Mouse (Mus musculus): ENCODE data around the gene Babam2. TPM values are rescaled to one million over a fixed set of nuclear protein-coding genes. Genes with fewer than 3 reads are reported as not detected.

Babam2 gene
- polyA plus RNA-seq, 1 experiment: 38.7 TPM

DNA sequence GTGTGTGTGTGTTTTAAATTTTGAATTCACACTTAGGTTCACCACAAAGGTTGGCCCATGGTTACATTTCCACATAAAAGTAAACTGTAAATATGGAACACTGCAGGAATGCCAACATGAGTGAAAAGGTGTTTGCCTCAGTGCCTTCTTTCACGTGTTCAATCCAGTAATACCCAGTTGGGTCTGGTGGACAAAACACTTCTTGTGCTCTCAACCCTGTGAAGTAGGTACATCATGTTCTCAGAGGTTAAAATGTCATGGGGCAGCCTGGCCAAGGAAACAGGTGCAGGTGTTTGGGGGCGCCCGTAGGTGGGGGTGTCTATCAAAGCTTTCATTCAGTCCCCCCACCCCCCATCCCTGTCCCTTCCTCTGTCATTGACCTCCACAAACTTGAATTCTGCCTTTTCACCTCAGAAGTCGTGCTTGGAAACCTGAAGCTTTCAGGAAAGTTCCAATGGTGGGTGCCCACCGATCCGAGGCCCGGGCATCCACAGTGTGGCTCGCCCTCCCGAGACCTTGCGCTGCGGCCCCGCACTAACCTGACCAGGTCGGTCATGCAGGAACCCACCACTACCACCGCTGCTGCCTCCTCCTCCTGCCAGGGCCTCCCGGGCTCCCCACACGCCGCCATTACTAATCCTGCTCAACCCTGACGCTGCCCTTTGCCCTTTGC lies 377 bp upstream of the Babam2 start, which contains the start of gene Rbks:
Rbks (minus strand) TSS at position 657 of the 673 bp plus-strand sequence.
- DNase-seq: peak; percentile 23
- peak within 1 kb of the TSS; percentile 96 for H3K27ac ChIP-seq (ENCODE audit: insufficient read depth, low read depth, low read length)
- H3K4me1 ChIP-seq (ENCODE audit: control insufficient read depth, insufficient read depth, low read length): peaks cover 3% of the 10 kb centered on the region; the same call in 1 of the 2 replicates
- H3K4me3 ChIP-seq (ENCODE audit: insufficient read depth, low read depth, low read length): peak within 1 kb of the TSS; percentile 83
- no peaks in the 10 kb centered on the region for H3K36me3 ChIP-seq (ENCODE audit: control insufficient read depth, insufficient read depth, low read length)
- TF ChIP-seq CTCF (conservative IDR thresholded peaks at IDR 0.05; ENCODE audit: insufficient read depth, insufficient read length, low read depth, low read length): no peak
- no peak for TF ChIP-seq POLR2A (IDR thresholded peaks at IDR 0.05; ENCODE audit: low read depth, low read length)
- no peaks in the 10 kb centered on the region for H3K27me3 ChIP-seq (replicated peaks; ENCODE audit: control insufficient read depth, insufficient read depth, low read length)
- WGBS: 3% methylated on average over 18 of the region's 18 CpGs

DNA sequence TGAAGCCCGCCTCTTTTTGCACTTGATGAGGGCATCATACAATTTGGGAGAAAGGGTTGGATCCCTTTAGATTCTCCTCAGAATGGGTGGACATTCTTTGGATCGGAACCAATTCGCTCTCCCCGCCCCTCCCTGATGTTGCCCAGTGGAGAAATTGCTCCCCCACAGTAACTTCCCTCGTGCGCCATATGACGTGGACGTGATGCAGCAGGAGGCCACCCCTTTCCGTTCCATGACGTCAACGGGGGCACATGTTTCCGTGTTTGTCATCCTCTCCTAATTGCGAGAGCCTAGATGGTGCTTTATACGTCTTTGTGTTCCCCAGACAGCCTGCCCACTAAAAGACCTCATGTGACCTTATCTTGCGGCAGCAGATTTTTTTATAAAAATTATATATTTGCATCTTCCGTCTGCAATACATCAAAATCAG lies 828 bp downstream of the Babam2 start:
- Histone ChIP-seq H3K27me3 (replicated peaks; ENCODE audit: control insufficient read depth, insufficient read depth, low read length) (no peaks in the 10 kb centered on the region), H3K4me3 (ENCODE audit: insufficient read depth, low read depth, low read length) (peak overlapping the region; percentile 83), H3K27ac (ENCODE audit: insufficient read depth, low read depth, low read length) (peak overlapping the region; percentile 96), H3K4me1 (ENCODE audit: control insufficient read depth, insufficient read depth, low read length) (peaks cover 3% of the 10 kb centered on the region; the same call in 1 of the 2 replicates), H3K36me3 (ENCODE audit: control insufficient read depth, insufficient read depth, low read length) (no peaks in the 10 kb centered on the region; the same call in 1 of the 2 replicates)
- DNase-seq: peak; percentile 92
- TF ChIP-seq CTCF (conservative IDR thresholded peaks at IDR 0.05; ENCODE audit: insufficient read depth, insufficient read length, low read depth, low read length): no peak
- WGBS: 2% methylated on average over 16 of the region's 16 CpGs

DNA sequence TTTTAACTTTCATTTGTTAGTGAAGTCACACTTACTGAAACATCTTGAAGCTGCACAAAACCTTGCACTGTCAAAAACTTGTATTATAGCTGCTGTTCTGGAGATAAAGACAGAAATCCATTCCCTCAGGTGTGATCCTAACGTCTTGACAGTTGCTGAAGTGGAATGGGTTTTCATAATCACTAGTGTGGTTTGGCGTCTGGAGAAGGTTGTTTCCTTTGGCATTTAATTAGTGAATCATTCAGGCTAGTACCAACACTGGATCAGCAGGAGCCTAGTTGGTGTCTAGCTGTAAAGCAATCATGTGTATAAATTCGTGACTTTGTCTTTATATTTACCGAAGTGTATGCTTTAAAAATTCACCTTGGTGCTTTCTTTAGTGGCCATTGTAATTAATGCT lies 1.4 kb downstream of the Babam2 start:
- TF ChIP-seq CTCF (conservative IDR thresholded peaks at IDR 0.05; ENCODE audit: insufficient read depth, insufficient read length, low read depth, low read length): no peak
- no peak for TF ChIP-seq POLR2A (IDR thresholded peaks at IDR 0.05; ENCODE audit: low read depth, low read length)
- DNase-seq: peak; percentile 24
- H3K27ac ChIP-seq (ENCODE audit: insufficient read depth, low read depth, low read length): peak overlapping the region; percentile 63; the same call in 1 of the 2 replicates
- peaks cover 3% of the 10 kb centered on the region; the same call in 1 of the 2 replicates for H3K4me1 ChIP-seq (ENCODE audit: control insufficient read depth, insufficient read depth, low read length)
- peaks cover 1% of the 10 kb centered on the region; the same call in 1 of the 2 replicates for H3K36me3 ChIP-seq (ENCODE audit: control insufficient read depth, insufficient read depth, low read length)
- H3K4me3 ChIP-seq (ENCODE audit: insufficient read depth, low read depth, low read length): no peak overlapping the region
- 21% methylated on average over 4 of the region's 4 CpGs for WGBS
- no peaks in the 10 kb centered on the region for H3K27me3 ChIP-seq (replicated peaks; ENCODE audit: control insufficient read depth, insufficient read depth, low read length)

DNA sequence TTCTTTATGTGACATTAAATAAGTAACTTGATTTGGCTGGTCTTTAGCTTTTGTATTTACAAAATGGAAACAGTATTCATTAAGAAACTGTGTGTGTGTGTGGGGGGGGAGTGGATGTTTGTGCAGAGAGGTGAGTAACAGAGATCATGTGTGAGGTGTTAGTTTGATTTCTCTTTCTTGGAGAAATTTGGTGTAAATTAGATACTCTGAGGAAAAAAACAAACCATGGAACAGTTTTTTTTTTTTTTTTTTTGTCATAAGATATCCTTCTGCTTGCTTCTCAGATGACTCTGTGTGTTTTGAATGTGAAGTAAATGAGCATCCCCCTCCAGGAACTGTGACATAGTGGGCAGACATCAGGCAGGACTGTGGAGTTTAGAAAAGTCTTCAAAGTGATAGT lies 1.9 kb downstream of the Babam2 start:
- no peaks in the 10 kb centered on the region for H3K27me3 ChIP-seq (replicated peaks; ENCODE audit: control insufficient read depth, insufficient read depth, low read length)
- H3K27ac ChIP-seq (ENCODE audit: insufficient read depth, low read depth, low read length): no peak overlapping the region
- TF ChIP-seq POLR2A (IDR thresholded peaks at IDR 0.05; ENCODE audit: low read depth, low read length) (no peak), CTCF (conservative IDR thresholded peaks at IDR 0.05; ENCODE audit: insufficient read depth, insufficient read length, low read depth, low read length) (no peak)
- H3K36me3 ChIP-seq (ENCODE audit: control insufficient read depth, insufficient read depth, low read length): peaks cover 3% of the 10 kb centered on the region; the same call in 1 of the 2 replicates
- H3K4me1 ChIP-seq (ENCODE audit: control insufficient read depth, insufficient read depth, low read length): peaks cover 3% of the 10 kb centered on the region; the same call in 1 of the 2 replicates
- DNase-seq: no peak
- no peak overlapping the region for H3K4me3 ChIP-seq (ENCODE audit: insufficient read depth, low read depth, low read length)

DNA sequence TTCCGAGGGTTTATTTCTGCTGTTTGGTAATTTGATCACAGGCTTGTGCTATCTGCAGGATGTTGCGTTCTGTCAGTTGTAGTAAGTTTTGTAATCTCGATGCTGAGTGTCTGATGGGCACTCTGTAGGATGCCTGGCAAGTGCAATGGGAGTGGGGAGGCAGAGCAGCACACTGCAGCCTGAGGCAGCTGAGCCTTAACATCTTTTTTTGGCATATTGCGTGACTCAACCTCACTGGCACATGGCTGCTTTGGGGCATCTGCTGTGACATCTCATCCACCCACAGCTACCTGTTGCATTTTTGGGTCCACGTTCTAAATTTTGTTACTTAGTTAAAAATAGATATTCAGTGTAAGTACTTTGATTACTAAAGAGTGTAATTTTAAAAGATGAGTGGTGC lies 7.5 kb downstream of the Babam2 start:
- TF ChIP-seq CTCF (conservative IDR thresholded peaks at IDR 0.05; ENCODE audit: insufficient read depth, insufficient read length, low read depth, low read length): no peak
- no peak for TF ChIP-seq POLR2A (IDR thresholded peaks at IDR 0.05; ENCODE audit: low read depth, low read length)
- 82% methylated on average over 5 of the region's 5 CpGs for WGBS
- Histone ChIP-seq H3K36me3 (ENCODE audit: control insufficient read depth, insufficient read depth, low read length) (peaks cover 3% of the 10 kb centered on the region; the same call in 1 of the 2 replicates), H3K27ac (ENCODE audit: insufficient read depth, low read depth, low read length) (no peak overlapping the region), H3K4me1 (ENCODE audit: control insufficient read depth, insufficient read depth, low read length) (no peaks in the 10 kb centered on the region), H3K4me3 (ENCODE audit: insufficient read depth, low read depth, low read length) (no peak overlapping the region), H3K27me3 (replicated peaks; ENCODE audit: control insufficient read depth, insufficient read depth, low read length) (no peaks in the 10 kb centered on the region)
- DNase-seq: no peak

DNA sequence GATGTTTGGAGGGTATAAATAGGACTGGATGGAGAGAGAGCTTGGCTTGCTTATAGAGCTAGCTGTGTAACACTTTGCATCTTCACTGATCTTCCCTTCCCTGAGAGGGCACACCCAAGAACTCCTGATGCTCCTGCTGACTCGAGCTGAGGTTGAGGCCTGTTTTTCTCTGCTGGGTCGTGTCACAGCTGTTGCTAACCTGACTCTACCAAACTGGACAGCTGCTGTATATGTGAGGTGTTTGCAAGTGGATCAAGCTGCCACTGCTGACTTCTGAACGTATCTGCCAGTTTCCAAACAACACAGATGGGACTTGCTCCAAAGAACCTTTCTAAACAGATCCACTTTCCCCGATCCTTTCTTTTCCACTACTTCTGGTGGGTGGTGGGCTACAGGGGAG lies 9.3 kb downstream of the Babam2 start:
- no peaks in the 10 kb centered on the region for H3K27me3 ChIP-seq (replicated peaks; ENCODE audit: control insufficient read depth, insufficient read depth, low read length)
- TF ChIP-seq CTCF (conservative IDR thresholded peaks at IDR 0.05; ENCODE audit: insufficient read depth, insufficient read length, low read depth, low read length) (no peak), POLR2A (IDR thresholded peaks at IDR 0.05; ENCODE audit: low read depth, low read length) (no peak)
- H3K36me3 ChIP-seq (ENCODE audit: control insufficient read depth, insufficient read depth, low read length): peaks cover 3% of the 10 kb centered on the region; the same call in 1 of the 2 replicates
- no peaks in the 10 kb centered on the region for H3K4me1 ChIP-seq (ENCODE audit: control insufficient read depth, insufficient read depth, low read length)
- 81% methylated on average over 4 of the region's 4 CpGs for WGBS
- no peak for DNase-seq
- H3K4me3 ChIP-seq (ENCODE audit: insufficient read depth, low read depth, low read length): no peak overlapping the region
- no peak overlapping the region for H3K27ac ChIP-seq (ENCODE audit: insufficient read depth, low read depth, low read length)

DNA sequence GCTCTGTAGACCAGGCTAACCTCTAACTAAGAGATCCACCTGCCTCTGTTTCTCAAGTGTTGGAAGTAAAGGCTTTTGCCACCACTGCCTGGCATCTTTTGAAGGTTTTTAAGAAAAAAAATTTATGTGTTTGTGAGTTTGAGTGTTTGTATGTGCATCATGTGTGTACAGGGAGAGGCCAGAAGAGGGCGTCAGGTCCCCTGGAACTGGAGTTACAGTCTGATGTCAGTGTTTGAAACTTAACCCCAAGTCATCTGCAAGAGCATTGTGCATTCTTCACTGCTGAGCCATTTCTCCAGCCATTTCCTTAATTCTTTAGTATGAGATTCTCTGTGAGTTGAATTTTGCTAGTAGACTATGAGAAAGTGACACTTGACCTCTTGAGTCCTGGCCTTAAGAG lies 11.9 kb downstream of the Babam2 start:
- Histone ChIP-seq H3K4me1 (ENCODE audit: control insufficient read depth, insufficient read depth, low read length) (peaks cover 12% of the 10 kb centered on the region; the same call in 1 of the 2 replicates), H3K4me3 (ENCODE audit: insufficient read depth, low read depth, low read length) (no peak overlapping the region), H3K27me3 (replicated peaks; ENCODE audit: control insufficient read depth, insufficient read depth, low read length) (no peaks in the 10 kb centered on the region), H3K36me3 (ENCODE audit: control insufficient read depth, insufficient read depth, low read length) (no peaks in the 10 kb centered on the region; the same call in 1 of the 2 replicates), H3K27ac (ENCODE audit: insufficient read depth, low read depth, low read length) (no peak overlapping the region)
- 98% methylated on average over 1 of the region's 1 CpGs for WGBS
- TF ChIP-seq CTCF (conservative IDR thresholded peaks at IDR 0.05; ENCODE audit: insufficient read depth, insufficient read length, low read depth, low read length): peak; percentile 45
- no peak for TF ChIP-seq POLR2A (IDR thresholded peaks at IDR 0.05; ENCODE audit: low read depth, low read length)
- no peak for DNase-seq

Measured in kidney, adult 2 months (tissue).